Mouse (Mus musculus): ENCODE data around the gene Rnf144b. TPM values are rescaled to one million over a fixed set of nuclear protein-coding genes. Genes with fewer than 3 reads are reported as not detected.

The Rnf144b gene
- polyA plus RNA-seq, 1 experiment from 2014 or later, result 1.1 TPM

DNA sequence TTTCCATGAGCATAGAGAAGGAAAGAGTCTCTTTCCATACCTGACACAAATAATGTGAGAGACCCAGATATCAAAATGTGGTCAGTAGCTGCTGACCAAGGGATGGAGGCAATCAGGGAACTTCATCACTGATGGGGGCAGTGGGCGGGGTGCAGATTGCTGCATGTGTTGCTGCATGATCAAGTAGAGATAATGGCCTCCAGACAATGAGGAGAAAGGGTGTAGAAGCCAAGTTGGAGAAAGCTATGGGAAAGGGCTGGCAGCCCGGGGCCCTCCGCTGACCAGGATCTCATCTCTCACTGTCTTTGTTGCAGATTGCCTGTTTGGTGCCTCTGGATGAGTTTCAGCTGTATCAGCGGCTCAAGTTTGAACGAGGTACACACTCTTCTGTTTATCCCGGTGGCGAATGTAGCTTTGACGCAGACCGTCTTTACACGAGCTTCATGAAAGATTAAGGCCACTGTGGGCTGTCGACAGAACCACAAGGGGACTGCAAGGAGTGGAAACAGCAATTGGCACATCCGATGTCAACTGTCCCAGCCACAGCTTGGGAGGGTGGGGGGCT, 106.3 kb downstream of the Rnf144b start:
- no peak for DNase-seq (ENCODE audit: low spot score, missing footprints)
- 93% methylated on average over 12 of the region's 12 CpGs for WGBS
- Histone ChIP-seq H3K4me3 (ENCODE audit: low read depth, low read length) (no peak overlapping the region), H3K4me1 (ENCODE audit: control insufficient read depth, insufficient read depth, low read length) (peaks cover 14% of the 10 kb centered on the region), H3K27me3 (ENCODE audit: control insufficient read depth, insufficient read depth, low read length) (no peaks in the 10 kb centered on the region), H3K36me3 (ENCODE audit: control insufficient read depth, insufficient read depth, low read length) (no peaks in the 10 kb centered on the region), H3K27ac (ENCODE audit: low read depth, low read length) (no peak overlapping the region), H3K9ac (ENCODE audit: low read length) (no peak overlapping the region), H3K4me2 (no peak overlapping the region), H3K9me3 (ENCODE audit: control insufficient read depth, low read length) (no peaks in the 10 kb centered on the region)
- no peak for ATAC-seq (ENCODE audit: low FRiP score)

DNA sequence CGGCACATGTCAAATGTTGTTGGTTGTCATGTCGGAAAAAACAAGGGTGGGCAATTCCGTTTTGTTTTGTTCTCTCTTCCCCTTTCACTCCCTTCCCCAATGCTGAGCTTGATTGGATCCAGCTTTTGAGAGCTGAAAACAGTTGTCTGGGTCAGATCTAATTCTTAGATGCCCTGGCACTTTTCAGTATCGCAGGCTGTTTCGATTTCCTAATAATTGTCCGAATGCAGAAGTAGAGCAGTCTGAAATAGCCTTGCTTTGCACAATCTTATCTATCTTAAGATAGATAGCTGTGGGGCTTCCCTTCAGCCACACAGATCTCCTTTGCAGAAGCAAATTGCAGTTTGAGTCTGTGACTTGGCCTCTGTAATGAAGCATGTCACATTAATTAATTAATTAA, 109.7 kb downstream of the Rnf144b start:
- no peak overlapping the region for H3K4me3 ChIP-seq (ENCODE audit: low read depth, low read length)
- no peaks in the 10 kb centered on the region for H3K27me3 ChIP-seq (ENCODE audit: control insufficient read depth, insufficient read depth, low read length)
- H3K36me3 ChIP-seq (ENCODE audit: control insufficient read depth, insufficient read depth, low read length), result no peaks in the 10 kb centered on the region
- no peaks in the 10 kb centered on the region for H3K4me1 ChIP-seq (ENCODE audit: control insufficient read depth, insufficient read depth, low read length)
- H3K9me3 ChIP-seq (ENCODE audit: control insufficient read depth, low read length), result no peaks in the 10 kb centered on the region
- H3K9ac ChIP-seq (ENCODE audit: low read length), result no peak overlapping the region
- DNase-seq (ENCODE audit: low spot score, missing footprints) (no peak), ATAC-seq (ENCODE audit: low FRiP score) (no peak)
- no peak overlapping the region for H3K4me2 ChIP-seq
- 88% methylated on average over 6 of the region's 6 CpGs for whole genome bisulfite sequencing
- H3K27ac ChIP-seq (ENCODE audit: low read depth, low read length), result no peak overlapping the region

DNA sequence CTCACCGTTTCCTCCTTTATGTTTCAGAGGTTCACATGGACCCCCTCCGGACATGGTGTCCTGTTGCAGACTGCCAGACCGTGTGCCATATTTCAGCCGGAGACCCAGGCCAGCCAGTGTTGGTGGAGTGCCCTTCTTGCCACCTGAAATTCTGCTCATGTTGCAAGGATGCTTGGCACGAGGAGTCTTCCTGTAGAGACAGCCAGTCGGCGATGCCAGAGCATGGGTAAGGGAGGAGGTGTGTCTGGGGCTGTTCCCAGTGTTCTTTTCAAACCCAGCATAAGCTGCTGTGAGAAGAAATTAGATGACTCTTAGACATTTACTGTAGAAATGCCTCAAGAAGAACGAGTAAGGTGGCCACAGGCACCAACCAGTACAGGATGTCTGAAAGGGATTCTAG, 114.9 kb downstream of the Rnf144b start:
- Histone ChIP-seq H3K27ac (ENCODE audit: low read depth, low read length) (no peak overlapping the region), H3K4me1 (ENCODE audit: control insufficient read depth, insufficient read depth, low read length) (no peaks in the 10 kb centered on the region), H3K4me3 (ENCODE audit: low read depth, low read length) (no peak overlapping the region), H3K9me3 (ENCODE audit: control insufficient read depth, low read length) (no peaks in the 10 kb centered on the region), H3K36me3 (ENCODE audit: control insufficient read depth, insufficient read depth, low read length) (no peaks in the 10 kb centered on the region), H3K27me3 (ENCODE audit: control insufficient read depth, insufficient read depth, low read length) (no peaks in the 10 kb centered on the region), H3K9ac (ENCODE audit: low read length) (no peak overlapping the region), H3K4me2 (no peak overlapping the region)
- ATAC-seq (ENCODE audit: low FRiP score) (no peak), DNase-seq (ENCODE audit: low spot score, missing footprints) (peak; percentile 28)
- 88% methylated on average over 8 of the region's 8 CpGs for WGBS

DNA sequence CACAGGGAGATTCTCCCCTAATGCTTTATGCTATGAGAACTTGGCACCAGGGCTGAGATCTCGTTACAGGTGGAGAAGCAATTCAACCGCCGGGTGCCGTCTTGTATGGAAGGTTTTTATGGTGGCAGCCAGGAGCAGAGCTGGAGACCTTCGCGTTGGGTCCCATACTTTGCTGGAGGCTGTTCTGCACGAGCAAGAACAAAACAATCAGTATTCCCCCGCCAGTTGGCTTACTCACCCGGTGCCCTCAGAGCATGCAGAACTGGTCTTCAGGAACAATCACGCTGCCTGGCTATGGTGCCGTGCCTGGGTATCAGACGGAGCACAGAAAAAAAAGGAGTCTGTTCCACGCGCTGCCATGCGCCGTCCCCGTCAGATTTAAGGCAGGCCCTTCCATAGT, 115.7 kb downstream of the Rnf144b start:
- H3K9ac ChIP-seq (ENCODE audit: low read length), result no peak overlapping the region
- WGBS, result 88% methylated on average over 17 of the region's 17 CpGs
- no peak overlapping the region for H3K4me2 ChIP-seq
- H3K4me3 ChIP-seq (ENCODE audit: low read depth, low read length), result no peak overlapping the region
- no peaks in the 10 kb centered on the region for H3K4me1 ChIP-seq (ENCODE audit: control insufficient read depth, insufficient read depth, low read length)
- no peaks in the 10 kb centered on the region for H3K9me3 ChIP-seq (ENCODE audit: control insufficient read depth, low read length)
- no peaks in the 10 kb centered on the region for H3K27me3 ChIP-seq (ENCODE audit: control insufficient read depth, insufficient read depth, low read length)
- no peaks in the 10 kb centered on the region for H3K36me3 ChIP-seq (ENCODE audit: control insufficient read depth, insufficient read depth, low read length)
- no peak overlapping the region for H3K27ac ChIP-seq (ENCODE audit: low read depth, low read length)
- ATAC-seq (ENCODE audit: low FRiP score), result no peak
- peak; percentile 54 for DNase-seq (ENCODE audit: low spot score, missing footprints)

DNA sequence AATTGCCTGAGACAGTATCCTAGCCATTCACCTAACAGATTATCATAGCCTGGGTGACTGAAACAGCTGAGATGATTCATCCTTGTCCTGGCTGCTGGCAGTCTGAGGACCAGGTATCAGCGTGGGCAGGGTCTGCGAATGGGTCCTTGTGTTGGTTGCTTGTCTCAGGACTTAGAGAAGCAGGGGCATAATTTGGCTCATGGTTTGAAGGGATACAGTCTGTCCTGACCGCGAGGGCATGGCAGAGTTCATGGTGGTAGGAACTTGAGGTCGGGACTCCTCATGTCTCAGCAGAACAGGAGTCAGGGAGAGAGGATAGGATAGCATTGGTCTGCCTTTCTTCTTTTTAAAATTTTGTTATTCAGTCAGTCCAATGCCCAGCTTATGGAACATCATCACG, 121.1 kb downstream of the Rnf144b start:
- ATAC-seq (ENCODE audit: low FRiP score) (no peak), DNase-seq (ENCODE audit: low spot score, missing footprints) (no peak)
- H3K4me1 ChIP-seq (ENCODE audit: control insufficient read depth, insufficient read depth, low read length), result peaks cover 21% of the 10 kb centered on the region
- H3K4me3 ChIP-seq (ENCODE audit: low read depth, low read length), result no peak overlapping the region
- H3K27ac ChIP-seq (ENCODE audit: low read depth, low read length), result no peak overlapping the region
- 94% methylated on average over 6 of the region's 6 CpGs for WGBS
- H3K36me3 ChIP-seq (ENCODE audit: control insufficient read depth, insufficient read depth, low read length), result no peaks in the 10 kb centered on the region
- H3K9me3 ChIP-seq (ENCODE audit: control insufficient read depth, low read length), result no peaks in the 10 kb centered on the region
- H3K27me3 ChIP-seq (ENCODE audit: control insufficient read depth, insufficient read depth, low read length), result no peaks in the 10 kb centered on the region
- no peak overlapping the region for H3K4me2 ChIP-seq
- H3K9ac ChIP-seq (ENCODE audit: low read length), result no peak overlapping the region

DNA sequence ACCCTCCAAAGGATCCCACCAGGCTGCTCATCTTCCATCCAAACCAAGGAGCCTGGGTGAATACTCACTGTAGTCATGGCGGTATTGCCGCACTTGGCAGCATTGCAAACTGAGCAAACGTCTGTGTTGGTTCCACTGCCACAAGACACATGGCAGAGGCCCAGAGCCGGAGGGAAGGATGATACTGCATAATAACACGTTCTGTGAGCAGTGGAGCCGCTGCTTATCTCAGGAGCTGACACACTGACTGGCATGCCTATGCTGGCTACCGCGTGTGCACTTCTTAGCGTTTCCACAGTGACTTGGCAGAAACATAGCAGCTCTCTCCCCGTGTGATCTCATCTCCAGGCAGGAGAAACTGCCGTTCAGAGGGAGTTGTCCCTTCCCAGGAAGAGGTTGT, 122.3 kb downstream of the Rnf144b start:
- ATAC-seq (ENCODE audit: low FRiP score) (no peak), DNase-seq (ENCODE audit: low spot score, missing footprints) (no peak)
- 86% methylated on average over 11 of the region's 11 CpGs for WGBS
- no peak overlapping the region for H3K4me2 ChIP-seq
- H3K4me3 ChIP-seq (ENCODE audit: low read depth, low read length), result no peak overlapping the region
- H3K27ac ChIP-seq (ENCODE audit: low read depth, low read length), result no peak overlapping the region
- H3K27me3 ChIP-seq (ENCODE audit: control insufficient read depth, insufficient read depth, low read length), result no peaks in the 10 kb centered on the region
- H3K4me1 ChIP-seq (ENCODE audit: control insufficient read depth, insufficient read depth, low read length), result peaks cover 23% of the 10 kb centered on the region
- no peaks in the 10 kb centered on the region for H3K9me3 ChIP-seq (ENCODE audit: control insufficient read depth, low read length)
- H3K9ac ChIP-seq (ENCODE audit: low read length), result no peak overlapping the region
- no peaks in the 10 kb centered on the region for H3K36me3 ChIP-seq (ENCODE audit: control insufficient read depth, insufficient read depth, low read length)

DNA sequence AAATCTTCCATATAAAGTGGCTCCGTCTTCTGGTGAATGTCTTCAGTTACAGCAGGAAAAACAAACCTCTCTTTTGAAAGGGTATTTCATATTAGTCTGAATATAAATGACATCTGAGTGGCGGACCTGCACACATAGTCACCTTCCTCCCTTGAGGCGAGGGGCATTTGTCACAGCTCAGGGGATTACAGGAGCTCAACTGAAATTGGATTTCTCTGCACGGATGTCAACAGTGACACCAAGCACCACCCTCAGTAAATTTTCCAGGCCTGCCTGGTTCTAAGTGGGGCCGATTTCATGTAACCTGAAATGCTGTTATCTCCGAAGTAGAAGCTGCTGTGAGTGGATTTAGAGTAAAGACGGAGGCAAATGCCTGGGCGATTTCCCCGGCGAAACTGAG, 124.0 kb downstream of the Rnf144b start:
- H3K27ac ChIP-seq (ENCODE audit: low read depth, low read length), result no peak overlapping the region
- WGBS, result 44% methylated on average over 10 of the region's 10 CpGs
- no peak for ATAC-seq (ENCODE audit: low FRiP score)

DNA sequence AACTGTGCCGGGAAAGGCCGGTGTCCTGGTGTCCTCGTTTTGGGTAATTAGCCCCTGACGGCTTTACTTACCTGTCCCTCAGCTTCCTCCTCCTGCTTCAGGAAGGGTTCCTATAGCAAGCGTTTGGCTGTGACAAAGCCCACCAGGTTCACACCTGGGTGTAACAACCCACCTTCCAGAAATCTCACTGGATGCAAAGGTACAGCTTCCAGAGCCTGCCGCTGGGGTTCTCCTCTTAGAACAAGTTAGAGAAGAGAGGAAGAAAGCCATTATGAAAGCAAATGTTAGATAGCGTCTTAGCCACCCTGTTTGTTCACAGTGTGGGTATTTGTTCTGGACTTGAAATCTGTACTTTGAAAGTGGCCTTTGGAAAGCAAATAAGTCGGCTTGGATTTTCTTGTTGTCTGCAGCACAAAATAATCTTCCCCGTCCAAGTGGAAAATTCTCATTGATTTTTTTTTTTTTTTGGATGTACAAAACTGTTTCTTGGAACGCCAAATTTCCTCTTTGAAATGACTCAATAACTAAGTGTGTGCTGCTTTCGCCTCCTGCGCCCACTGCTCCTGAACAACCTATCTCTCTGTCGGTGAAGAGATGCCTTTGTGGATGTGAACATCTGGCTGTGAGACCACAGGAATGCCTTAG, 124.8 kb downstream of the Rnf144b start:
- 67% methylated on average over 13 of the region's 13 CpGs for WGBS
- no peak overlapping the region for H3K4me2 ChIP-seq
- peaks cover 23% of the 10 kb centered on the region for H3K4me1 ChIP-seq (ENCODE audit: control insufficient read depth, insufficient read depth, low read length)
- no peak for ATAC-seq (ENCODE audit: low FRiP score)
- H3K9ac ChIP-seq (ENCODE audit: low read length), result no peak overlapping the region
- DNase-seq (ENCODE audit: low spot score, missing footprints), result no peak
- no peak overlapping the region for H3K27ac ChIP-seq (ENCODE audit: low read depth, low read length)
- H3K9me3 ChIP-seq (ENCODE audit: control insufficient read depth, low read length), result no peaks in the 10 kb centered on the region
- H3K27me3 ChIP-seq (ENCODE audit: control insufficient read depth, insufficient read depth, low read length), result no peaks in the 10 kb centered on the region
- no peak overlapping the region for H3K4me3 ChIP-seq (ENCODE audit: low read depth, low read length)
- no peaks in the 10 kb centered on the region for H3K36me3 ChIP-seq (ENCODE audit: control insufficient read depth, insufficient read depth, low read length)

More for the DNA sequence above, 124.0 kb downstream of the Rnf144b start:
- no peak for DNase-seq (ENCODE audit: low spot score, missing footprints)
- Histone ChIP-seq H3K36me3 (ENCODE audit: control insufficient read depth, insufficient read depth, low read length) (no peaks in the 10 kb centered on the region), H3K4me2 (no peak overlapping the region), H3K9me3 (ENCODE audit: control insufficient read depth, low read length) (no peaks in the 10 kb centered on the region), H3K4me3 (ENCODE audit: low read depth, low read length) (no peak overlapping the region), H3K9ac (ENCODE audit: low read length) (no peak overlapping the region), H3K4me1 (ENCODE audit: control insufficient read depth, insufficient read depth, low read length) (peaks cover 23% of the 10 kb centered on the region), H3K27me3 (ENCODE audit: control insufficient read depth, insufficient read depth, low read length) (no peaks in the 10 kb centered on the region)

DNA sequence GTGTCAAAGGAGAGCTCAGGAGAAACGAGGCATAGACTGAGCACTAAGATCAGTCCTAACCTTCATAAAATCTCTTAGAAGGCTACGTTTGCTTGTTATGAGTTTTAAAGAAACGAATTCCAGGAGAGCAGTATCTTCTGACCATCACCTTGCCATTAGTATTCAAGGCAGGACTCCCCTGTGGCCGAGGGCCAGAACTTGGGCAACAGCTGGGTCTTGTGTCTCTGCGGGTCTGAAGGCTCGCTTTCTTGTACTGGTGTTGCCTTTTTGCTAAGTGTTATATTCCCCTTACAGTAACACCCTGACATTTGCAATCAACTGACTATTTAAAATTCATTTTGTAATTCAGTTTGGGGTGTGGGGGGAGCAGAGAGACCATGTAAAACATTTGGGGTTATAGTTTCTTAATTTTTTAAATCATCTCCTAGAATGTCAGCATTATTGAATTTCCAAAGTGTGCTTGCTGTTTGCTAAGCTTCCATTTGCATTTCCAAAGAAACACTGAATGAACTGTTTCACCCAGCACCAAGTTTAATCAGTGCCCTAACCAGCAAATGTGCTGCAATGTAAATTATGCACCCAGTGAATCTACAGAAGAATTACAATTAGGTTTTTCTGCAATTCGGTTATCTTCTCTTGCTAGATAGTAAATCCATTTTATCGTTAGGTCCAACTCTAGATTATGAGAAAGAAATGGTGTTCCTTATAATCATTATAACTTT, 126.0 kb downstream of the Rnf144b start:
- DNase-seq (ENCODE audit: low spot score, missing footprints) (no peak), ATAC-seq (ENCODE audit: low FRiP score) (no peak)
- Histone ChIP-seq H3K27me3 (ENCODE audit: control insufficient read depth, insufficient read depth, low read length) (no peaks in the 10 kb centered on the region), H3K4me2 (no peak overlapping the region), H3K9ac (ENCODE audit: low read length) (no peak overlapping the region), H3K27ac (ENCODE audit: low read depth, low read length) (no peak overlapping the region), H3K36me3 (ENCODE audit: control insufficient read depth, insufficient read depth, low read length) (no peaks in the 10 kb centered on the region), H3K4me3 (ENCODE audit: low read depth, low read length) (no peak overlapping the region), H3K9me3 (ENCODE audit: control insufficient read depth, low read length) (no peaks in the 10 kb centered on the region), H3K4me1 (ENCODE audit: control insufficient read depth, insufficient read depth, low read length) (peaks cover 23% of the 10 kb centered on the region)
- 68% methylated on average over 8 of the region's 8 CpGs for WGBS
